In genomic region chr11:72569051-72569450, GRCm38 (mm10) we compare ENCODE assay signal across 13 mouse cellular contexts. TPM values are rescaled to one million over a fixed set of nuclear protein-coding genes. Genes with fewer than 3 reads are reported as not detected.
DNase-seq lines count a peak whose midpoint lies in the region; ATAC-seq lines count a peak whose summit lies in the region.
"Had no signal": no experiment of that assay in that cellular context is flagged by ENCODE, and none has a peak within 500 bp of the region (broad histone marks: within the 10 kb centered on the region; RNA-seq: fewer than 3 reads in every experiment).

No protein-coding gene starts in this region.

- 59% methylated on average over 8 of the region's 8 CpGs for WGBS in forebrain, embryonic 10.5 days

- no peak overlapping the region for H3K4me3 ChIP-seq in forebrain, embryonic 10.5 days
- H3K4me3 ChIP-seq: forebrain, embryonic 15.5 days; heart, embryonic 13.5 days; neural tube, embryonic 13.5 days had no signal

- peak; percentile 50 for ATAC-seq in granulocyte monocyte progenitor cell, adult 5-6 weeks (replicated peaks; ENCODE audit: poor library complexity, severe bottlenecking)
- ATAC-seq: forebrain, embryonic 15.5 days had no signal

- H3K4me1 ChIP-seq in forebrain, embryonic 10.5 days, result peaks cover 10% of the 10 kb centered on the region
- H3K4me1 ChIP-seq: forebrain, embryonic 15.5 days; heart, embryonic 13.5 days; neural tube, embryonic 13.5 days had no signal

- intact Hi-C loops in gastrocnemius, postnatal 36 days (cut with DNase I), result loop anchor here (5.0 kb wide), 1 partner anchor 227 kb away; no protein-coding TSS in a partner anchor

- no peaks in the 10 kb centered on the region for H3K36me3 ChIP-seq in forebrain, embryonic 10.5 days (replicated peaks)
- H3K36me3 ChIP-seq: forebrain, embryonic 15.5 days; heart, embryonic 13.5 days; neural tube, embryonic 13.5 days had no signal

- peaks cover 10% of the 10 kb centered on the region for H3K27me3 ChIP-seq in forebrain, embryonic 10.5 days (ENCODE audit: poor library complexity, severe bottlenecking)
- H3K27me3 ChIP-seq: forebrain, embryonic 15.5 days had no signal

- DNase-seq in adrenal gland, postnatal 36 days, result peak; percentile 14 to 51
- no peak for DNase-seq in adrenal gland, adult 18-20 months (ENCODE audit: low spot score in 2 of 2)
- peak; percentile 45 for DNase-seq in spleen, adult 12 weeks (ENCODE audit: low spot score)
- no peak for DNase-seq in spleen, adult 18-20 months
- peak; percentile 36 to 48 for DNase-seq in thymus, postnatal 36 days
- no peak for DNase-seq in gastrocnemius, postnatal 36 days
- DNase-seq in forebrain, embryonic 10.5 days (ENCODE audit: extremely low spot score, low spot score), result no peak
- DNase-seq: adrenal gland, postnatal 10 days; cerebellum, postnatal 36 days had no signal

- no peak overlapping the region for H3K27ac ChIP-seq in forebrain, embryonic 10.5 days
- H3K27ac ChIP-seq: forebrain, embryonic 15.5 days; heart, embryonic 13.5 days; neural tube, embryonic 13.5 days had no signal

- H3K9me3 ChIP-seq in forebrain, embryonic 10.5 days, result no peaks in the 10 kb centered on the region
- H3K9me3 ChIP-seq: forebrain, embryonic 15.5 days; heart, embryonic 13.5 days; neural tube, embryonic 13.5 days had no signal

RNA-seq across cellular contexts. Expression of gene Spns3, which starts 18.7 kb away (rescaled TPM):
- under 1 TPM; 0.13 to 0.23 TPM for total RNA-seq in adrenal gland, postnatal 36 days (2021)
- total RNA-seq in adrenal gland, adult 18-20 months (2021), result under 1 TPM in 1 of 2 experiments, not detected in 1; 0.22 TPM
- 32.1 and 46.2 TPM in 2 replicates for total RNA-seq in granulocyte monocyte progenitor cell, adult 5-6 weeks (2014; fragmentation: Nextera tagmentation)
- 21.8 and 23.0 TPM in 2 replicates for total RNA-seq in granulocyte monocyte progenitor cell, adult 5-6 weeks (2017)
- total RNA-seq in gastrocnemius, postnatal 36 days (2021), result under 1 TPM; 0.10 to 0.12 TPM
- polyA plus RNA-seq in forebrain, embryonic 10.5 days (2016; fragmentation: Nextera tagmentation; extraction: Ambion mirVana), result 0.20 TPM in 1 of 2 replicates, not detected in the other

RNA-seq across cellular contexts. Expression of gene Ube2g1, which starts 38.0 kb away (rescaled TPM):
- total RNA-seq in adrenal gland, postnatal 36 days (2021), result 10 to 100 TPM; 42.6 to 48.7 TPM
- total RNA-seq in adrenal gland, adult 18-20 months (2021), result 10 to 100 TPM; 33.1 to 43.8 TPM
- total RNA-seq in granulocyte monocyte progenitor cell, adult 5-6 weeks (2014; fragmentation: Nextera tagmentation), result 30.1 and 39.5 TPM in 2 replicates
- 32.3 and 37.7 TPM in 2 replicates for total RNA-seq in granulocyte monocyte progenitor cell, adult 5-6 weeks (2017)
- total RNA-seq in gastrocnemius, postnatal 36 days (2021), result 10 to 100 TPM; 81.2 to 85.0 TPM
- polyA plus RNA-seq in forebrain, embryonic 10.5 days (2016; fragmentation: Nextera tagmentation; extraction: Ambion mirVana), result 82.5 and 87.6 TPM in 2 replicates

Comparison
In these comparisons a context has a peak if more than half of its experiments do, and no peak if none do; other contexts are left out.
1. DNase-seq: peak in adrenal gland, postnatal 36 days (2 of 2), spleen, adult 12 weeks (single experiment) and thymus, postnatal 36 days (2 of 2); none in adrenal gland, adult 18-20 months (0 of 2), spleen, adult 18-20 months (0 of 2), gastrocnemius, postnatal 36 days (0 of 2) and forebrain, embryonic 10.5 days (single experiment).
2. RNA of gene Spns3, which starts 18.7 kb away (total RNA-seq): 21.8 to 46.2 TPM in granulocyte monocyte progenitor cell, adult 5-6 weeks; 0.13 to 0.23 TPM in adrenal gland, postnatal 36 days, 0.22 TPM in adrenal gland, adult 18-20 months and 0.10 to 0.12 TPM in gastrocnemius, postnatal 36 days; every median in the first group is over 10 times any median in the second.